Mouse (Mus musculus) adrenal gland, postnatal 14 days (tissue): ENCODE measurements at regions not wholly inside any gene's neighbourhood (a gene's known extent, or its start where the extent isn't known, plus 50 kb on each side); places are given as distances from the start of the nearest gene placed in this dataset.

ENCODE experiments used
- DNase-seq: peaks from one replicate; pipeline ENCODE4 v3.0.0; 2021; ENCODE audit warnings: mixed read lengths

DNA sequence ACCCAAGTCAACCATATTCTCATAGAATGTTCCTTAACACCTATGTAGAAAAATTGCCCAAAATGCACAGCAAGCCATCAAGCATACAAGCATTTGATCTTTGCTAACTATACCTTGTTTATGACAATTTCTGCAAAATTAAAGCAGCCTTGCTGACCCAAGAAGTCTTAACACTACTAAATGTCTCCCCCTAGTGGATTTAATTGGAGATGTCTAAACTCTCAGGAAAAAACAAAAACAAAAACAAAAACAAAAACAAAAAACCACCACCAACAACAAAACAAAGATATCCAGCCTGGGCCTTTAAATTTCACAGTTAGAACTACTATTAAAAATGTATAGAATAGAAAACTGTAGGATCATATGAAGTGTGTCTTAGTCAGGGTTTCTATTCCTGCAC is 69.8 kb upstream of the Nudt7 start:
- no peak for DNase-seq

DNA sequence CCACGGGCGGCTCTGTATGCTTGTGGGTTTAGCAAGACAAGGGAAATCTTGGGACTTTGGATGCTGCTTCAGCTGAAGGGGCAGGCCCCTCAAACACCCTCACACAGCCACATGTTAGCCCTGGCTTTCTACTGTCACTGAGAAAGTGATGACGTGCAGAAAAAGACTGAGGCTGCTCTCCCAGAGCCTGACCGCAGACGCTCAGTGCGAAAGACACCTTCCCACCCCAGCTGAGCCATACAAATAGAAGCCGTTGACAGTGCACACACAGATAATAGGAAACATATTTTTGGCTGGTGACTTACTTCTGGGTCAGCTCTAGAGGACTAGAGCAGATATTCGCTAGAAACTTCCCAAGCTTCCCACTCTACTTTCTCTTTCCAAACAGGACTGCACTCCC is 61.0 kb upstream of the Nudt7 start:
- DNase-seq, result no peak

DNA sequence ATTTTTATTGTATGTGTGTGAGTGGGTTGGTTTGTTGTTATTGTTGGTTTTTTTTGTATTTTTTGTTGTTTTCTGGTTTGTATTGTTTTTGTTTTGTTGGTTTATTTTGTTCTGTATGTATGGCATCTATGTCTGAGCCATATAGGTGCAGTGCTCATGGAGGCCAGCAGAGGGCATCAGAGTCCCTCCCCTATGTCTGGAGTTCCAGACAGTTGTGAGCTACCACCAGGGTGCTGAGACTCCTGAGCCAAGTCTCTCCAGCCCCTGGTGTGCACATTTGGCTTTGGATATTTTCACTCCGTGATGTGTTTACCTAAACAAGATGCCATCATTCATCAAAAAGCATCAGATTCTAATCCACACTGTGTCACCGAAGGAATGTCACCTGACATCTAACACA is 59.2 kb upstream of the Nudt7 start:
- DNase-seq, result peak; percentile 41

DNA sequence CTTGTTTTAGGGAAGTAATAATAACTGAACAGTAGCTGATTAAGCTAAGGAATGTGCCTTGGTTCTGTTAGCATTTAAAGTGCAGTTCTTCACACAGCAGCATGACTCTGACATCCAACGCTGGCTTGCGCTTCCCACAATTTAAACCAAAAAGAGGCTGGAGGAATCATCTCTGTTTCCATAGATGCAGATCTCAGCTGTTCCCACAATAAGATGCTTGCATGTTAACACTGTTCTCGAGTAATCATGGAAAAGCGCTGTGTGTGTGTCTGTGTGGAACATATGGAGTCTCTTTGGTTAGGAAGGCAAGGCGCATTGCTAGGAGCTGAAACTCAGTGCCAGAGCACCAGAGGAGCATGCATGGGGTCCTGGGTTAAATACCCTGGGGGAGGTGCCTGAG is 56.7 kb upstream of the Nudt7 start:
- DNase-seq, result no peak

DNA sequence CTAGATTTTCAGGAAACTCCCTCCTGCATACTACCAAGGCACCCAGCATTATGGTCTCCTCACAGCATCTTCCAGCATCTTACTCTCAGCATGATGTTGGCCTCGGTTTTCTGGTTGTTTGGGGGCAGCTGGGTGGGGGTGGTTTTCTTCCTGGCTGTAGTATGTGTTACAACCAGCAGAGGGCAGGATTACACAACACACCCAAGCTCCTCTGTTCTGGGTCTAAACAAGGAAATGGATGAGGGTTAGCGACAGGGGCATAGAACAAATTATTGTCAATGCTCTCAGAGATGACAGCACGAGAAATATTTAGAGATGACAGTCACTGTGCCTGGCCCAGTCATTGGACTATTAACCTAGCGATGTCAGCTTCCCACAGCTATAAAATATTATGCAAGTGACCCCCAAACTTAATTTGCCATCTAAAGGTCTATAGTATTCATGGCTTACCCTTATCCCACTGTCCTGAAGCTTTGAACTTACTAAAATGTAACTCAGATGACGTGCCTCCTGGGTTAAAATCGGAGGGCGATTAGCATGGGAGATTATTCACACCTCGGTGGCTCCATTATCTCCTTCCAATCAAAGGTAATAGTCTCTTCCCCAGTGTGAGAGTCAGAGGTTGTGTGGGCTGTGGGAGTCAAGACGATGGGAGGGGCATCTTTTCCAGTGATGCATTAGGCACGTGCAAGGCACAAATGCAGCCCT is 52.2 kb upstream of the Nudt7 start:
- peak; percentile 55 for DNase-seq

DNA sequence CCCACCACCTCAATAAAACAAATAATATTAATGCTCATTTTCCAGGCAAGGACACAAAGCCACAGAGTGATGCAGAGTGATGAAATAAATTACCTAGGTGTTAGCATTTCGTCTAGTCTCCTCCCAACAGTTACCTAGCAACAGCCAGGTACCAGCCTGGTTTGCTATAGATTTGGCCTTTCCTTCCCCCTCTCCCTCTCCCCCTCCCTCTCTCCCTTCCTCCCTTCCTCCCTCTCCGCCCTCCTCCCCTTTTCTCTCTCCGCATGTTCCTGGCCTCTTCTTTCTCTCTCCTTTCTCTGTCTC is 51.6 kb upstream of the Nudt7 start:
- no peak for DNase-seq
